7 mouse cellular contexts compared by ENCODE assay signal in the genomic region with DNA sequence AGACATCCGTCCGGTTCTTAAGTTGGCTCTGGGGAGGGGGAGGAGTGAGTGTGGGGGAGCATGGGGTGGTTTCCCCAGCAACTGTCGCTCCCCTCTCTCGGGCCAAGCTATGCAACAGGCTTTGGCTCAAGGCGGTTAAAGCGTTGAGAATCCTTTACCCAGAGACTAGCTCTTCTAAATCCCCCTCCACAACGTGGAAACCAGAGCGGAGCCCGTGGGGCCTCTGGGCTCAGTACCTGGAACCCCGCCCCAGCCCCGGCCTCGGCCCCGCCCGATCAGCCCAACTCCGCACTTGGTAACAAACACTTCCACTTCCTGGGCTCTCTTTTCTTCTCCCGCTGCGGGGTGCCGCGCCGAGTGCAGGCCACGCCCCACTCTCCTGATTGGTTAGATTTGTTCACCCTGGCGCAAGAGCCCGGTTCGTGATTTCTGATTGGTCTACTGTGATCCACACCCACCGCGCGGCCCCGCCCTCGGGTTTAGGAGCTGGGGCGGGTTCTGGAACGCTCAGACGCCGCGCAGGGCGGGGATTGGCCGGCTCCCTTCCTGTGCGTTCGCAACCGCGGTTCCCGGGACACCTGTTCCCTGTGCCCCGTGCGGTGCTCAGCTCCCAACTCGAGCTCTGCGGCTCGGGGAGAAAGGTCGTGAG. TPM values are rescaled to one million over a fixed set of nuclear protein-coding genes. Genes with fewer than 3 reads are reported as not detected.
DNase-seq lines count a peak whose midpoint lies in the region; ATAC-seq lines count a peak whose summit lies in the region.

A gene (plus strand): TSS at position 510 of the 649 bp plus-strand sequence.

- 0 out of 2 replicates have a peak, but pooled peaks cover 2% of the 10 kb centered on the region for H3K36me3 ChIP-seq in intestine, embryonic 16.5 days (ENCODE audit: control insufficient read depth, insufficient read depth, low read length)
- H3K36me3 ChIP-seq in midbrain, embryonic 11.5 days (ENCODE audit: control insufficient read depth, insufficient read depth, low read length): no peaks in the 10 kb centered on the region

- under 1% methylated on average over 46 of the region's 47 CpGs for WGBS in intestine, embryonic 16.5 days
- WGBS in midbrain, embryonic 11.5 days: under 1% methylated on average over 47 of the region's 47 CpGs

- peak within 1 kb of the TSS; percentile 93 for H3K4me3 ChIP-seq in intestine, embryonic 16.5 days (ENCODE audit: low read length)
- H3K4me3 ChIP-seq in midbrain, embryonic 11.5 days (ENCODE audit: low read depth, low read length): peak within 1 kb of the TSS; percentile 62

- H3K4me2 ChIP-seq in intestine, embryonic 16.5 days (ENCODE audit: low read depth, low read length): peak within 1 kb of the TSS; percentile 83
- H3K4me2 ChIP-seq in midbrain, embryonic 11.5 days: peak within 1 kb of the TSS; percentile 95

- H3K4me1 ChIP-seq in intestine, embryonic 16.5 days (ENCODE audit: control insufficient read depth, insufficient read depth, low read length): peaks cover 51% of the 10 kb centered on the region
- H3K4me1 ChIP-seq in midbrain, embryonic 11.5 days (ENCODE audit: control insufficient read depth, insufficient read depth, low read length): peaks cover 22% of the 10 kb centered on the region

- H3K9ac ChIP-seq in intestine, embryonic 16.5 days (ENCODE audit: low read depth, low read length): peak within 1 kb of the TSS; percentile 85
- peak within 1 kb of the TSS; percentile 64 for H3K9ac ChIP-seq in midbrain, embryonic 11.5 days (ENCODE audit: low read length)

- H3K27ac ChIP-seq in intestine, embryonic 16.5 days (ENCODE audit: low read length): peak within 1 kb of the TSS; percentile 88
- H3K27ac ChIP-seq in midbrain, embryonic 11.5 days (ENCODE audit: low read depth, low read length): no peak within 1 kb of the TSS

- peak; percentile 98 for DNase-seq in adrenal gland, adult 8-10 months
- DNase-seq in embryo, embryonic 9.5 days (ENCODE audit: extremely low spot score): peak; percentile 98
- DNase-seq in gastrocnemius, postnatal 4 days (ENCODE audit: low spot score in 2 of 2): peak; percentile 93 to 98
- DNase-seq in left cerebral cortex, postnatal 36 days (ENCODE audit: low spot score in 2 of 2): peak; percentile 87 to 90
- peak; percentile 99 for DNase-seq in midbrain, embryonic 11.5 days (ENCODE audit: low spot score, missing footprints)
- DNase-seq in skeletal muscle tissue, adult 2 months (ENCODE audit: low read depth, low spot score): peak; percentile 96

- H3K9me3 ChIP-seq in intestine, embryonic 16.5 days (ENCODE audit: control insufficient read depth, low read length): no peaks in the 10 kb centered on the region
- H3K9me3 ChIP-seq in midbrain, embryonic 11.5 days (ENCODE audit: control insufficient read depth, low read length): no peaks in the 10 kb centered on the region

- peak; percentile 91 for ATAC-seq in intestine, embryonic 16.5 days
- peak; percentile 96 for ATAC-seq in midbrain, embryonic 11.5 days (ENCODE audit: low FRiP score)

- intact Hi-C loops in left cerebral cortex, postnatal 36 days (cut with DNase I): no loop called here

- H3K27me3 ChIP-seq in intestine, embryonic 16.5 days (replicated peaks; ENCODE audit: control insufficient read depth, insufficient read depth, low read length): no peaks in the 10 kb centered on the region
- H3K27me3 ChIP-seq in midbrain, embryonic 11.5 days (ENCODE audit: control insufficient read depth, insufficient read depth, low read length): peaks cover 16% of the 10 kb centered on the region

RNA-seq across cellular contexts. Expression of the gene that starts here (rescaled TPM):
- total RNA-seq in adrenal gland, adult 8-10 months (2022): 10 to 100 TPM; 21.0 to 25.6 (median 22.2) TPM
- 10 to 100 TPM; 10.9 to 12.4 TPM for total RNA-seq in gastrocnemius, postnatal 4 days (2021)
- polyA plus RNA-seq in intestine, embryonic 16.5 days (2015; fragmentation: Nextera tagmentation; extraction: Ambion mirVana): 380 and 424 TPM in 2 replicates
- 10 to 100 TPM; 76.4 to 82.8 TPM for total RNA-seq in left cerebral cortex, postnatal 36 days (2021)
- polyA plus RNA-seq in midbrain, embryonic 11.5 days (2014; fragmentation: Nextera tagmentation; extraction: Ambion mirVana): 26.8 and 32.0 TPM in 2 replicates

Comparison
In these comparisons a context has a peak if more than half of its experiments do, and no peak if none do; other contexts are left out.
1. RNA of the gene that starts here (polyA plus RNA-seq): 380 to 424 TPM in intestine, embryonic 16.5 days; 26.8 to 32.0 TPM in midbrain, embryonic 11.5 days; every median in the first group is over 10 times any median in the second.
2. Peak in every context shown above with its lines, with median percentiles within 50 percentile points of each other: DNase-seq.